Mouse (Mus musculus) hindbrain, postnatal 0 days (tissue): ENCODE measurements around the gene Psmb2. TPM values are rescaled to one million over a fixed set of nuclear protein-coding genes. Genes with fewer than 3 reads are reported as not detected.

ENCODE experiments used
- ATAC-seq: fragments of 200-750 bp; cut with Nextera tagmentation; 2 replicates; pipeline ENCODE4 v1.8.0; 2017; ENCODE audit warnings: mild to moderate bottlenecking, moderate TSS enrichment, moderate library complexity
- DNase-seq: peaks from one replicate; pipeline ENCODE4 v3.0.0-alpha.2; 2015; ENCODE audit warnings: low spot score
- H3K27ac ChIP-seq: fragments of 300-500 bp; sonication (generic); 2 replicates; pipeline ENCODE4 v1.5.1; 2014; ENCODE audit warnings: mild to moderate bottlenecking
- H3K27me3 ChIP-seq: fragments of 300-500 bp; sonication (generic); 2 replicates; pipeline ENCODE4 v1.6.1; 2014; ENCODE audit warnings: low read length, mixed read lengths; ENCODE audit not compliant: insufficient read depth
- H3K36me3 ChIP-seq: fragments of 300-500 bp; sonication (generic); 2 replicates; pipeline ENCODE4 v1.6.1; 2014; ENCODE audit warnings: low read length, mixed read lengths; ENCODE audit not compliant: insufficient read depth
- H3K4me1 ChIP-seq: fragments of 300-500 bp; sonication (generic); 2 replicates; pipeline ENCODE4 v1.6.1; 2014; ENCODE audit warnings: antibody characterized with exemption, low read length, mixed read lengths; ENCODE audit not compliant: insufficient read depth
- H3K4me2 ChIP-seq: fragments of 300-500 bp; sonication (generic); 2 replicates; pipeline ENCODE4 v1.6.1; 2014; ENCODE audit warnings: low read depth, mild to moderate bottlenecking, low read length, moderate library complexity, mixed read lengths
- H3K4me3 ChIP-seq: fragments of 300-500 bp; sonication (generic); 2 replicates; pipeline ENCODE4 v1.5.1; 2014; ENCODE audit warnings: low read length
- H3K9ac ChIP-seq: fragments of 300-500 bp; sonication (generic); replicated peaks from 2 replicates; pipeline ENCODE4 v1.6.1; 2014; ENCODE audit warnings: mild to moderate bottlenecking, low read length, moderate library complexity, mixed read lengths
- H3K9me3 ChIP-seq: fragments of 300-500 bp; sonication (generic); 2 replicates; pipeline ENCODE4 v1.6.1; 2016; ENCODE audit warnings: low read length, mixed read lengths
- CTCF ChIP-seq: IDR thresholded peaks from 2 replicates; pipeline ENCODE4 v1.5.1; 2016; ENCODE audit warnings: antibody characterized with exemption, control low read depth, low read depth
- WGBS: fragments of 180-500 bp; shearing (Covaris S2); extraction: QIAGEN DNeasy Blood & Tissue Kit; methylation state at CpG from one replicate; pipeline ENCODE4 v1.1.7; 2014; 5-methylcytosine and 5-hydroxymethylcytosine counted together
- polyA plus RNA-seq: library from polyadenylated mRNA; unstranded; fragments of >200 nt; fragmentation: Nextera tagmentation; extraction: Ambion mirVana; gene quantifications from 2 replicates; pipeline ENCODE4 v1.2.1, GENCODE M21; 2015
- total RNA-seq: library from RNA; depleted of rRNA; stranded (reverse); fragments of >200 nt; gene quantifications from 2 replicates; pipeline ENCODE4 v1.2.3, GENCODE M21; 2014

Gene Psmb2
- total and polyA plus RNA-seq, 2 experiments from 2014 or later, result 164 to 473 TPM

DNA sequence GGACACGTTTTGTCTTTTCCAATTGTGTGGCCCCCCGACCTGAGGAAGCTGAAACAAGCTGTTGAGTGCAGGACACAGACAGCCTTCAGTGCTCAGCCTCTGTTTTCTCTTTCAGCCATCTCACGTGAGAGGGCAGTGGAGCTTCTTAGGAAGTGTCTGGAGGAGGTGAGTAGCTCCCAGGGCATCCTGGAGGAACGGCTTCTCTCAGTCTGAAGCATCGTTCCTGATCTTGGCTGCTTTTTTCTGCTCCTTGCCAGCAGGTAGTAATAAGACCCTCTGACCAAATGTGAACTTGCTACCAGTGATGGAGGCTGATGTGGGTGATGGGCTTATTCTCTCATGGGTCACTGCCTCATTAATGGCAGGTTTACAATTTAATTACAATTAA, 30.0 kb downstream of the Psmb2 start:
- no peak for ATAC-seq
- peaks cover 54% of the 10 kb centered on the region for H3K36me3 ChIP-seq
- no peaks in the 10 kb centered on the region for H3K9me3 ChIP-seq
- H3K27me3 ChIP-seq, result no peaks in the 10 kb centered on the region
- no peak overlapping the region for H3K27ac ChIP-seq
- no peak overlapping the region for H3K4me2 ChIP-seq
- TF ChIP-seq CTCF, result no peak
- WGBS, result 24% methylated on average over 5 of the region's 5 CpGs
- H3K4me1 ChIP-seq, result no peaks in the 10 kb centered on the region
- no peak overlapping the region for H3K9ac ChIP-seq
- H3K4me3 ChIP-seq, result no peak overlapping the region
- no peak for DNase-seq

DNA sequence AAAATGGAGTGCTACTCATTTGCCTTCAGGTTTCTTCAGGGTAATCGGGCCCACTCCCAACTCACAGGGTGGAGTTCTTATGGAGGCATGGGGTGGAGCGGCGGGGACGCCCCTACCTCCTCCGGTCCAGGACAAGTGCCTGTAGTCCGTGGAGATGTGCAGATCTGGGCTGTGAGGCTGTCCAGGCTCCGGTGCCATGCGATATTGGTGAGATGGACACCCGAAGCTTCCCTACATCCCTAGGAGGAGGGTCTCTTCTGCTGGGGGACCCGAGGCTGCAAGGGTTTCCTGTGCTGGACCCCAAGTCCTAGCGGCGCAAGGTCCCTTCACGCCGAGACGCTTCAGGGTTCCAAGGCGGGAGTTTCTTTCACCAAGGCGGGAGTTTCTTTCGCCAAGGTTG, 54.7 kb downstream of the Psmb2 start:
- WGBS, result 4% methylated on average over 18 of the region's 18 CpGs
- Histone ChIP-seq H3K9ac (no peak overlapping the region), H3K4me1 (no peaks in the 10 kb centered on the region), H3K27ac (no peak overlapping the region), H3K36me3 (no peaks in the 10 kb centered on the region), H3K4me2 (no peak overlapping the region), H3K27me3 (peaks cover 62% of the 10 kb centered on the region), H3K4me3 (no peak overlapping the region), H3K9me3 (no peaks in the 10 kb centered on the region)
- DNase-seq (no peak), ATAC-seq (no peak)
- no peak for TF ChIP-seq CTCF

DNA sequence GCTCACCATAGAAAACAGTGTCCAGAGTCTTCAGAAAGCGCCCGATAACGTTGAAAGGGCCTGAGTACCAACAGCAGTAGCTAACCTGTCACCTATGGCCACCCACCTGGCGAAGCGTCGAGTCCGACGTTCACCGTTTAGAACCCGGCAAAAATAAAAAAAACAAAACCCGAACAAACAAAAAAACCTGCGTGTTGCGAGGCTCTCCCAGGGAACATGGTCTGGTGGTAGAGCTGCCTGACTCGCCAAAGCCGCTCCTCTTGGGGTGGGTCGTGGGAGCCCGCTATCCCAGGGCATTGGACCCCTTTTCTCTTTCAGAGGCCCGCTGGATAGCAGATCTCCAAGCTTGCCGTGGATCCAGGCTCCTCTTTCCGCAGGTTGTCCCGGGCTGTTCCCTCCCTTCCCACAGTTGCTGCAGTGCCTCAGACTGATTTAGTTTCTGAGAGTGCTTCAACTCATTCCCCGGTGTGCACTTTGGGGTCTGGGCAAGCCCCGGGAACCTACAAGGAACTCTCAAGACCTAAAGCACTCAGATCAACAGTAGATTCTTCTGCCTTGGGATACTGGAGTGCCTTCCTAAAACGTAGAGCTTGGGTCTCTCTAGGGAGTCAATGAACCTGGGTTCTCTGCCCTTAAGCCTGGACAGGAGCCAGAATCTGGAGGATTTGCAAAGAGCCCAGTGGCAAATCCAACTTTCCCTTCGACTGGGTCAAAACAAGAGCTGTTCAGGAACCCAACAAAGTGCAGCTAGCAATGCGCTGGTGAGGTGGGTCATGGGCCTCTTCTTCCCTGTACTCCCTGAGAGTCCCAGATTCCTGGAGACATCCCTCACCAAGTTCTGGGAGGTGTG, 55.3 kb downstream of the Psmb2 start:
- no peaks in the 10 kb centered on the region for H3K9me3 ChIP-seq
- H3K27me3 ChIP-seq, result peaks cover 69% of the 10 kb centered on the region
- no peak overlapping the region for H3K4me3 ChIP-seq
- H3K9ac ChIP-seq, result no peak overlapping the region
- H3K27ac ChIP-seq, result no peak overlapping the region
- no peak for TF ChIP-seq CTCF
- WGBS, result 4% methylated on average over 26 of the region's 26 CpGs
- H3K4me2 ChIP-seq, result no peak overlapping the region
- DNase-seq, result no peak
- H3K36me3 ChIP-seq, result no peaks in the 10 kb centered on the region
- no peak for ATAC-seq
- no peaks in the 10 kb centered on the region for H3K4me1 ChIP-seq

DNA sequence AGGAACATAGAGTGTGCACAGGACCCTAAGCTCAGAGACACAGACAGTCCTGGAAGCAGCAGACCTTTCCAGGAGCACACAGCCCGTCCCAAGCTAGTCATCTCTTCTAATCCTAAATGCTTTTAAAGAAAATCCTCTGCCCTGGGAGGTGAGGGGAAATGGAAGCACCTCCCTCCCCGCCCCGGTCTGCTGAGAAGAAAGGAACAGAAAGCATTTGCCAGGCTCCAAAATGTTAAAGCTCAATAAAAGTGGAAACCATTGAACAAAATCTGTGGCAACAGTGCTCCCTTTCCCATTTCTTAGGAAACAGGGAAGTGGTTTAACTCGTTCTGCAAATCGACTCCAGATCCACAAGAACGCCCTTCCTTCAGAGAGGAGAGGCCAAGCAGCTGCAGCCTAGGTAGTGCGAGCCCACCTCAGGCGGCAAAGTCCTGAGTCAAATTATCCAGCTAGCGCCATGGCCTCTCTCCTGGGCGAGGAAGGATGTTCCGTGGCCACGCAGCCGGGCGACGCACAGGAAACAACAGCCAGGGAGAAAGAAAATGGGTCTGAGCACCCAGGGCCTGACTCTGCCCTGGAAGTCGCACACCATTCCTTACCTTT, 56.7 kb downstream of the Psmb2 start:
- Histone ChIP-seq H3K9me3 (no peaks in the 10 kb centered on the region), H3K9ac (no peak overlapping the region), H3K4me1 (no peaks in the 10 kb centered on the region), H3K27ac (no peak overlapping the region), H3K36me3 (no peaks in the 10 kb centered on the region), H3K27me3 (peaks cover 79% of the 10 kb centered on the region), H3K4me2 (no peak overlapping the region), H3K4me3 (no peak overlapping the region)
- no peak for ATAC-seq
- no peak for TF ChIP-seq CTCF
- no peak for DNase-seq
- 5% methylated on average over 16 of the region's 16 CpGs for whole genome bisulfite sequencing

DNA sequence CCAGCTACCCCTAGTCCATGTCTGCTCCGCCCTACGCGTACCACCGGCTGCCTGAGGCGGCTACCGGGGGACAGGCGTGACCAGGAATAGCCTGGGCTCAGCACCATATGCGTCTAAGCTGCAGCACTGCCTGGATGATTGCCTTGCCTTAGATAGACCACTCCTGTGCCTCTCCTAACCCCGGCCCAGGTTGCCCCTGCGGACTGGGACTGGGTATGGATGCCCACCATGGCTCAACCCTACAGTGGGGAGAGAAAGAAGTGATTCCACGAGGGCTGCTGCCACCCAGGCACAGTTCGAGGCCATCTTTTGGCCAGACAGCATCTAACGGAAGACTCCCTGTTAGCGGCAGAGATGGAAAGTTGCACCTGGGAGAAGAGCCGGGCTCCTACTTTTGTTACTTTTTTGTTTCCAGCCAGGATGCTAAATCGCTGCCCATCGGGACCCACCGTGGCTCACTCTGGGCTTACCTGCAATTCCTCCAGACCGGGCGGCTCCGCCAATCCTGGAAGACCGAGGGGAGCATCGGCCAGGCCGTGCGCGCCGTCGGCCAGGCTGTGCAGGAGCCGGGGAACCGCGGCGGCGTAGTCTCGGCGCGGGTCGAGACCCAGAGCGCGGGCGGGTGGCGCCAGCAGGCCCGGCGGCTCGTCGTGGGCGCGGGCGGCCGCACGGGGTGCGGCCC, 57.4 kb downstream of the Psmb2 start:
- Histone ChIP-seq H3K27ac (no peak overlapping the region), H3K36me3 (no peaks in the 10 kb centered on the region), H3K9ac (no peak overlapping the region), H3K4me3 (peak overlapping the region; percentile 30), H3K9me3 (no peaks in the 10 kb centered on the region), H3K4me1 (no peaks in the 10 kb centered on the region), H3K27me3 (peaks cover 81% of the 10 kb centered on the region), H3K4me2 (peak overlapping the region; percentile 51; the same call in 1 of the 2 replicates)
- ATAC-seq (no peak), DNase-seq (no peak)
- no peak for TF ChIP-seq CTCF
- 4% methylated on average over 48 of the region's 51 CpGs for WGBS

DNA sequence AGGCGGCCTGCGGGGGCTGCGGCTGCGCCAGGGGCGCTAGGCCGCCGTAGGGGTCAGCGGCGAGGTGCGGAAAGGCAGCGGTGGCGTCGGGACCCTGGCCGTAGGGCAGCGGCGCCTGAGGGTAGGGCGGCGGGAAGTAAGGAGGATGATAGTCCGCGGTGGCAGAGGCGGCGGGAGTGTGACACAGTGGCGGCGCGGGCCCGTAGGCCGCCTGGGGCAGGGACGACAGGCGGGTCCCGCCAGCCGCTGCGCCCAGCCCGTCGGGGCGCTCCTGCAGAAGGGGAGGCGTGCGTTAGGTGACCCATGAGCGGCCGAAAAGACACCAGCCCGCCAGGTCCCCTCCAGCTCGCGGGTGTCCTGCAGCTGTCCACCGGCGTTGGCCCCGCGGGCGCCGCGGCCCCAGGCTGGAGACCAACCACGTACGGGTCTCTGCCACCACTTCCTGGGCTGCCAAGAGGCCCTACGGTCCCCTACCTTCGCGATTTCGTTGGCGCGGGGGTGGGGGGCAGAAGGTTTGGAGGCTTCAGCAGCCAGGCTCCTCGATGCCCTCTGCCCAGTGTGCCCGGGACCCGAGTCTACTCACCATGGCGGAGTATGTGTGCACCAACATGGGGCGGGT, 58.1 kb downstream of the Psmb2 start:
- no peaks in the 10 kb centered on the region for H3K9me3 ChIP-seq
- no peaks in the 10 kb centered on the region for H3K4me1 ChIP-seq
- H3K4me2 ChIP-seq, result peak overlapping the region; percentile 51
- H3K4me3 ChIP-seq, result peak overlapping the region; percentile 30
- H3K27me3 ChIP-seq, result peaks cover 74% of the 10 kb centered on the region
- DNase-seq, result no peak
- ATAC-seq, result no peak
- no peak overlapping the region for H3K27ac ChIP-seq
- TF ChIP-seq CTCF, result no peak
- WGBS, result 3% methylated on average over 42 of the region's 62 CpGs
- no peaks in the 10 kb centered on the region for H3K36me3 ChIP-seq
- no peak overlapping the region for H3K9ac ChIP-seq
